Mouse (Mus musculus) ES-Bruce4 (cell line): ENCODE measurements around the gene Casz1. TPM values are rescaled to one million over a fixed set of nuclear protein-coding genes. Genes with fewer than 3 reads are reported as not detected.

Source experiments
- H3K27ac ChIP-seq: 2 replicates; pipeline ENCODE4 v1.5.1; 2012; ENCODE audit warnings: low read length, inconsistent platforms; ENCODE audit not compliant: insufficient read depth
- H3K27me3 ChIP-seq: 2 replicates; pipeline ENCODE4 v1.6.1; 2012; ENCODE audit warnings: mild to moderate bottlenecking, low read length, inconsistent platforms; ENCODE audit not compliant: control insufficient read depth, poor library complexity, insufficient read depth, severe bottlenecking
- H3K36me3 ChIP-seq: 2 replicates; pipeline ENCODE4 v1.6.1; 2012; ENCODE audit warnings: inconsistent platforms, mild to moderate bottlenecking, low read length, moderate library complexity; ENCODE audit not compliant: control insufficient read depth, poor library complexity, insufficient read depth, severe bottlenecking
- H3K4me1 ChIP-seq: one replicate; pipeline ENCODE4 v1.8.1; 2011; ENCODE audit warnings: low read length; ENCODE audit not compliant: control insufficient read depth, insufficient read depth
- H3K4me3 ChIP-seq: 2 replicates; pipeline ENCODE4 v1.5.1; 2011; ENCODE audit warnings: low read depth, mild to moderate bottlenecking, low read length
- H3K9ac ChIP-seq: 2 replicates; pipeline ENCODE4 v1.6.1; 2012; ENCODE audit warnings: low read depth, mild to moderate bottlenecking, inconsistent platforms; ENCODE audit not compliant: poor library complexity, severe bottlenecking
- H3K9me3 ChIP-seq: replicated peaks from 2 replicates; pipeline ENCODE4 v1.6.1; 2012; ENCODE audit warnings: mild to moderate bottlenecking, low read length, inconsistent platforms; ENCODE audit not compliant: control insufficient read depth, poor library complexity, insufficient read depth, severe bottlenecking
- CTCF ChIP-seq: IDR thresholded peaks from one replicate; pipeline ENCODE4 v1.8.1; 2011; ENCODE audit warnings: low read depth, low read length
- EP300 ChIP-seq: IDR thresholded peaks from 2 replicates; pipeline ENCODE4 v1.6.1; 2011; ENCODE audit warnings: low read depth, low read length; ENCODE audit not compliant: insufficient read depth
- POLR2A ChIP-seq: IDR thresholded peaks from one replicate; pipeline ENCODE4 v1.8.1; 2011; ENCODE audit warnings: low read length; ENCODE audit not compliant: insufficient read depth
- polyA plus RNA-seq: library from polyadenylated mRNA; stranded (reverse); fragments of >200 nt; gene quantifications from 2 replicates; pipeline ENCODE4 v1.2.4, GENCODE M21; 2011; ENCODE audit warnings: low read depth; ENCODE audit not compliant: missing spikeins, insufficient read depth, insufficient read length

Casz1 gene
- polyA plus RNA-seq, 1 experiment: 15.6 TPM

- Histone ChIP-seq H3K27me3 (peaks cover 1% of the 10 kb centered on the region; the same call in 1 of the 2 replicates), H3K36me3 (no peaks in the 10 kb centered on the region), H3K9me3 (no peaks in the 10 kb centered on the region), H3K4me3 (peak overlapping the region; percentile 3; the same call in 1 of the 2 replicates), H3K4me1 (no peaks in the 10 kb centered on the region), H3K9ac (no peak overlapping the region), H3K27ac (no peak overlapping the region)
- TF ChIP-seq POLR2A (no peak), CTCF (no peak), EP300 (no peak)
These were observed 35.6 kb upstream of the Casz1 start for GRCm38 (mm10) chr4:148768649-148769048.

- Histone ChIP-seq H3K9ac (peak overlapping the region; percentile 3; the same call in 1 of the 2 replicates), H3K27ac (no peak overlapping the region), H3K4me3 (peak overlapping the region; percentile 35), H3K36me3 (no peaks in the 10 kb centered on the region), H3K9me3 (no peaks in the 10 kb centered on the region), H3K4me1 (no peaks in the 10 kb centered on the region), H3K27me3 (peaks cover 1% of the 10 kb centered on the region; the same call in 1 of the 2 replicates)
- TF ChIP-seq CTCF (no peak), POLR2A (no peak), EP300 (no peak)
These were observed 33.4 kb upstream of the Casz1 start for GRCm38 (mm10) chr4:148770582-148771408.

GRCm38 (mm10) chr4:148771409-148771929 is 32.8 kb upstream of the Casz1 start:
- Histone ChIP-seq H3K36me3 (no peaks in the 10 kb centered on the region), H3K9ac (no peak overlapping the region), H3K27me3 (peaks cover 1% of the 10 kb centered on the region; the same call in 1 of the 2 replicates), H3K9me3 (no peaks in the 10 kb centered on the region), H3K4me3 (no peak overlapping the region), H3K4me1 (no peaks in the 10 kb centered on the region), H3K27ac (no peak overlapping the region)
- TF ChIP-seq EP300: no peak
- no peak for TF ChIP-seq POLR2A

- TF ChIP-seq POLR2A (no peak), EP300 (no peak), CTCF (no peak)
- H3K4me1 ChIP-seq: no peaks in the 10 kb centered on the region
- peaks cover 1% of the 10 kb centered on the region; the same call in 1 of the 2 replicates for H3K27me3 ChIP-seq
These were observed 31.6 kb upstream of the Casz1 start for GRCm38 (mm10) chr4:148772658-148773057.

GRCm38 (mm10) chr4:148774036-148774435 is 30.2 kb upstream of the Casz1 start:
- Histone ChIP-seq H3K27ac (no peak overlapping the region), H3K9me3 (no peaks in the 10 kb centered on the region), H3K4me3 (no peak overlapping the region), H3K9ac (no peak overlapping the region), H3K4me1 (no peaks in the 10 kb centered on the region), H3K27me3 (peaks cover 1% of the 10 kb centered on the region; the same call in 1 of the 2 replicates), H3K36me3 (no peaks in the 10 kb centered on the region)
- TF ChIP-seq CTCF (no peak), POLR2A (no peak), EP300 (no peak)

More at GRCm38 (mm10) chr4:148772658-148773057, 31.6 kb upstream of the Casz1 start:
- Histone ChIP-seq H3K27ac (no peak overlapping the region), H3K4me3 (no peak overlapping the region), H3K9me3 (no peaks in the 10 kb centered on the region), H3K9ac (no peak overlapping the region), H3K36me3 (no peaks in the 10 kb centered on the region)
